Mouse (Mus musculus): Measurements from ENCODE around the gene Trim63. TPM values are rescaled to one million over a fixed set of nuclear protein-coding genes. Genes with fewer than 3 reads are reported as not detected.

Gene Trim63
- polyA plus RNA-seq, 1 experiment from 2014 or later: 108 TPM

DNA sequence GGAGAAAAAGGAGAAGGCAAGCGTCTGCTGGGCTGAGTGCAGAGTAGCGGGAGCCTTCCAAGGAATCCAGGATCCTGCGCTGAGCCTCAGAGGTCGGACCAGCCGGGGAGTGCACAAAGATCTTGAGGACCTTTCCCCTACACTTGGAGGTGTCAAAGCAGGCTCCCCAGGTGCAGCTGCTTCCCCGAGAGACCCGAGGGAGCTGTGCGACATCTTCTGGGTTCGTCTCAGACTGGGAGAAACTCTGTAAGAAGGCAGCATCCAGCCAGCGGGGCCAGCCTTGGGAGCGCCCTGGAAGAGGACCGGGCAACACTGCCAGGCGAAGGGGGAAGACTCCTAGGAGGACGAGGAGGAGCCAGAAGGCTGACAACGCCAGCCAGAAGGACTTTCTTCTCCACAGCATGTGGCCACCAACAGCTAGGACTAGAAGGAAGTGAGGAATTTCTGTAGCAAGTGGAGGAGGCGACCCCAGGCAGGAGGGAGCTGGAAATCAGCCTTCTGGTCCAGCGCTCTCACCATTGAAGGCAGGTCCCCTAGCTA is 56.5 kb downstream of the Trim63 start:
- Histone ChIP-seq H3K9me3 (no peaks in the 10 kb centered on the region), H3K4me2 (peak overlapping the region; percentile 90), H3K4me1 (peaks cover 30% of the 10 kb centered on the region), H3K27me3 (replicated peaks) (peaks cover 51% of the 10 kb centered on the region), H3K27ac (replicated peaks) (no peak overlapping the region), H3K36me3 (no peaks in the 10 kb centered on the region), H3K9ac (peak overlapping the region; percentile 76), H3K4me3 (peak overlapping the region; percentile 60)
- ATAC-seq (ENCODE audit: extremely low read depth, insufficient number of reproducible peaks, low FRiP score, low TSS enrichment): no peak
- WGBS: under 1% methylated on average over 17 of the region's 17 CpGs

DNA sequence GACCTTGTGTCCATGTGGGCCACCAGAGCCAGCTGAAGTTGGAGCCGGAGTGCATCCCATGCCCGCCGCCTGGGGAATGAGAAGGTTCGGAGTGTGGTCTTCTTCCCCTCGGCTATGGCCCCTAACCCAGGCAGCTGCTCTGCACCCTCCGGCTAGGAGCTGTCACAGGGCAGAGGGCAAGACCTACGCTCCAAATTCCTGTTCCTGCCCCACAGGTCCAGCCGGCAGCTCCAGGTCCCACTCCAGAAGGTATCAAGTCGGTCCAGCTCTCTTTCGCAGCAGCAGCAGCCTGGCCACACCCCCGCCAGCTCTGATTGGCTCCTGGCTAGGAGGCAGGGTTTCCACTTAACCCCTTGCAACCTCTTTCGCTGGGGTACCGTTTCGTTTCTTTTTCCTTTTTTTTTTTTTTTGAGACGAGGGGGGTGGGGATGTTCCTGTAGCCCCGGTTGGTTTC is 57.4 kb downstream of the Trim63 start:
- Histone ChIP-seq H3K27me3 (replicated peaks) (peaks cover 49% of the 10 kb centered on the region), H3K4me2 (peak overlapping the region; percentile 90), H3K4me1 (peaks cover 30% of the 10 kb centered on the region), H3K9me3 (no peaks in the 10 kb centered on the region), H3K4me3 (peak overlapping the region; percentile 60), H3K9ac (peak overlapping the region; percentile 76), H3K27ac (replicated peaks) (no peak overlapping the region; the same call in 1 of the 2 replicates), H3K36me3 (no peaks in the 10 kb centered on the region)
- no peak; the same call in 1 of the 2 replicates for ATAC-seq (ENCODE audit: extremely low read depth, insufficient number of reproducible peaks, low FRiP score, low TSS enrichment)
- 2% methylated on average over 16 of the region's 16 CpGs for WGBS

DNA sequence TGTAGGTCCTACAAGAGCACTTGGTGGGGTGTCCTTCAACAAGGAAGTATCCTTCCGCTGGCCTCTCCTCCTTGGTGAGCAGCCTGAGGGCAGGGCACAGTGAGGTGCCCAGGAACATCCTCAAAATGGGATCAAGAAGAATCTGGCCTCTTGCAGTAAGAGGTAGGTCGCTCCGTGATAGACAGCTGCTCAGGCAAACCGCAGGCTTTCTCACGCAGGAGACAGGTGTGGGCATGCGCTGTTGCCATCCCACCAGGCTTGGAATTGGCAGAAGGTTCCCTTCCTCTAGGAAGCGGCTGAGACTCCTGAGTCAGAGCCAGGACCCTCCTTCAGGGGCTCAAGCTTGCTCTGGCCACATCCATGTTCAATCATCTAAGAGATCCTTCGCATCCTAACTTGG is 58.4 kb downstream of the Trim63 start:
- H3K4me2 ChIP-seq: no peak overlapping the region
- no peak overlapping the region for H3K4me3 ChIP-seq
- peaks cover 46% of the 10 kb centered on the region for H3K27me3 ChIP-seq (replicated peaks)
- no peaks in the 10 kb centered on the region for H3K9me3 ChIP-seq
- H3K27ac ChIP-seq (replicated peaks): no peak overlapping the region
- ATAC-seq (ENCODE audit: extremely low read depth, insufficient number of reproducible peaks, low FRiP score, low TSS enrichment): no peak
- no peaks in the 10 kb centered on the region for H3K36me3 ChIP-seq
- WGBS: 78% methylated on average over 8 of the region's 8 CpGs
- H3K4me1 ChIP-seq: peaks cover 34% of the 10 kb centered on the region
- no peak overlapping the region for H3K9ac ChIP-seq

DNA sequence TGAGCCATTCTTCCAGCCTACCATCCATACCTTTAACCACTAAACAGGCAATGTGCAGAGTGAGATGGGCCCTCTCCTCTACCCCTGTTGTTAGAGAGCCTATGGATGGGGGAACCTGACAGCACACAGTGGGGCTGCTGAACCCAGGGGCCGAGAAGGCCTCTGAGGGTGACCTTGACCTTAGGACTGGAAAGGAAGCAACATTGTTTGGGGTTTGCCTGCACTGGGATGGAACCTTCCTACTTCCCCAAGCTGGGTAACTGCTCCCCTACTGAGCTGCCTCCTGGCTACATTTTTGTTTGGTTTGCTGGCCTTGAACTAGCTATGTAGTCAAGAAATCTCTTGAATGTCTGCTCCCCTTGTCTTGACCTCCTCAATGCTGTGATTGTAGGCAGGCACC is 59.4 kb downstream of the Trim63 start:
- no peaks in the 10 kb centered on the region for H3K36me3 ChIP-seq
- ATAC-seq (ENCODE audit: extremely low read depth, insufficient number of reproducible peaks, low FRiP score, low TSS enrichment): no peak
- H3K27ac ChIP-seq (replicated peaks): no peak overlapping the region
- H3K4me1 ChIP-seq: peaks cover 42% of the 10 kb centered on the region
- H3K27me3 ChIP-seq (replicated peaks): peaks cover 36% of the 10 kb centered on the region
- no peak overlapping the region for H3K9ac ChIP-seq
- H3K4me2 ChIP-seq: no peak overlapping the region
- 36% methylated on average over 1 of the region's 1 CpGs for WGBS
- H3K9me3 ChIP-seq: no peaks in the 10 kb centered on the region
- no peak overlapping the region for H3K4me3 ChIP-seq

DNA sequence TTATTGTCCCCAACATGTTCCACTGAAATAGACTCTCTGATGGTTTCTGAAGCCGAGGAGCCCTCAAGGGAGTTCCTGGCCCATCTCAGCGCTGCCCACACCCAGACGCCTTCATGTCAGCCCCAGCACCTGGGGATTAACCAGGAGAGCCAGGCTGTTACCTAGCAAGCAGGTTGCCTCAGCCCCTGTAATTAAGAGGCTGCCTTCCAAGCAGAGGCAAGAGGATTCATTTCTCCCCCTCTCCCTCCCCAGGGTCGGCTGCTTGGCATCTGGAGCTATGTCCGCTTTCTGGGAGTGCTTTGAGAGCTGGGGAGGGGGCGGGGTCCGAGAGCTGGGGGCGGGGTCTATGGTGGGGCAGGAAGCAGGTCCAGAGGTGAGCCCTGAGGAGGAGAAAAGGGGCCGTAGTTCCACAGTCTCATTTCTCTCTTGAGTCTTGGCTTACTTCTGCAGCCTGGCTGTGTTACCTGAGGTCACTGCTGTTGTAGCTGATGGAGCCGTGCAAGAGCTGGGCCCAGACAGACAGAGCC is 63.2 kb downstream of the Trim63 start:
- no peaks in the 10 kb centered on the region for H3K9me3 ChIP-seq
- peaks cover 4% of the 10 kb centered on the region; the same call in 1 of the 2 replicates for H3K27me3 ChIP-seq (replicated peaks)
- H3K27ac ChIP-seq (replicated peaks): no peak overlapping the region
- no peak overlapping the region for H3K4me3 ChIP-seq
- no peaks in the 10 kb centered on the region for H3K36me3 ChIP-seq
- peaks cover 19% of the 10 kb centered on the region for H3K4me1 ChIP-seq
- no peak for ATAC-seq (ENCODE audit: extremely low read depth, insufficient number of reproducible peaks, low FRiP score, low TSS enrichment)
- peak overlapping the region; percentile 5; the same call in 1 of the 2 replicates for H3K9ac ChIP-seq
- WGBS: 27% methylated on average over 10 of the region's 10 CpGs
- H3K4me2 ChIP-seq: no peak overlapping the region

Other genes starting within 250 kb of the Trim63 start
- 7.6 and 7.7 TPM in 2 replicates for gene Cd52, start 220.0 kb upstream of the Trim63 start, polyA plus RNA-seq (2015; fragmentation: Nextera tagmentation; extraction: Ambion mirVana)
- 1.7 and 2.1 TPM in 2 replicates for gene Ubxn11, start 212.6 kb upstream of the Trim63 start, polyA plus RNA-seq (2015; fragmentation: Nextera tagmentation; extraction: Ambion mirVana)
- gene Sh3bgrl3, start 186.3 kb upstream of the Trim63 start, polyA plus RNA-seq (2015; fragmentation: Nextera tagmentation; extraction: Ambion mirVana): 198 and 202 TPM in 2 replicates
- 25.8 and 28.3 TPM in 2 replicates for gene Cep85, start 128.0 kb upstream of the Trim63 start, polyA plus RNA-seq (2015; fragmentation: Nextera tagmentation; extraction: Ambion mirVana)
- not detected in 2 replicates for gene Gm7534, start 112.1 kb upstream of the Trim63 start, polyA plus RNA-seq (2015; fragmentation: Nextera tagmentation; extraction: Ambion mirVana)
- not detected in 2 replicates for gene Catsper4, start 87.7 kb upstream of the Trim63 start, polyA plus RNA-seq (2015; fragmentation: Nextera tagmentation; extraction: Ambion mirVana)
- gene Cnksr1, start 76.7 kb upstream of the Trim63 start, polyA plus RNA-seq (2015; fragmentation: Nextera tagmentation; extraction: Ambion mirVana): 1.3 and 1.5 TPM in 2 replicates
- 0.17 and 0.21 TPM in 2 replicates for gene E130218I03Rik, start 71.5 kb upstream of the Trim63 start, polyA plus RNA-seq (2015; fragmentation: Nextera tagmentation; extraction: Ambion mirVana)
- gene Zfp593, start 69.5 kb upstream of the Trim63 start, polyA plus RNA-seq (2015; fragmentation: Nextera tagmentation; extraction: Ambion mirVana): 9.2 and 9.9 TPM in 2 replicates
- gene Gm30191, start 68.2 kb upstream of the Trim63 start, polyA plus RNA-seq (2015; fragmentation: Nextera tagmentation; extraction: Ambion mirVana): not detected in 2 replicates
- gene Grrp1, start 61.0 kb upstream of the Trim63 start, polyA plus RNA-seq (2015; fragmentation: Nextera tagmentation; extraction: Ambion mirVana): 4.3 and 5.0 TPM in 2 replicates
- 13.4 and 13.5 TPM in 2 replicates for gene Pdik1l, start 27.2 kb upstream of the Trim63 start, polyA plus RNA-seq (2015; fragmentation: Nextera tagmentation; extraction: Ambion mirVana)
- 0.11 and 0.19 TPM in 2 replicates for gene Slc30a2, start 28.1 kb downstream of the Trim63 start, polyA plus RNA-seq (2015; fragmentation: Nextera tagmentation; extraction: Ambion mirVana)
- 2.7 and 3.3 TPM in 2 replicates for gene Extl1, start 68.7 kb downstream of the Trim63 start, polyA plus RNA-seq (2015; fragmentation: Nextera tagmentation; extraction: Ambion mirVana)
- gene Pafah2, start 81.2 kb downstream of the Trim63 start, polyA plus RNA-seq (2015; fragmentation: Nextera tagmentation; extraction: Ambion mirVana): 9.0 and 9.9 TPM in 2 replicates
- gene Stmn1, start 153.2 kb downstream of the Trim63 start, polyA plus RNA-seq (2015; fragmentation: Nextera tagmentation; extraction: Ambion mirVana): 988 and 1,051 TPM in 2 replicates
- 10.0 and 10.9 TPM in 2 replicates for gene Paqr7, start 181.6 kb downstream of the Trim63 start, polyA plus RNA-seq (2015; fragmentation: Nextera tagmentation; extraction: Ambion mirVana)
- gene Aunip, start 195.9 kb downstream of the Trim63 start, polyA plus RNA-seq (2015; fragmentation: Nextera tagmentation; extraction: Ambion mirVana): 8.5 and 11.2 TPM in 2 replicates
- 142 and 144 TPM in 2 replicates for gene Mtfr1l, start 220.3 kb downstream of the Trim63 start, polyA plus RNA-seq (2015; fragmentation: Nextera tagmentation; extraction: Ambion mirVana)
- 7.5 and 8.0 TPM in 2 replicates for gene Selenon, start 237.0 kb downstream of the Trim63 start, polyA plus RNA-seq (2015; fragmentation: Nextera tagmentation; extraction: Ambion mirVana)

Measured in heart, embryonic 13.5 days (tissue).